Mouse (Mus musculus) bone marrow macrophage, adult 2 months (primary cell): ENCODE results near the gene Miga1.

Experiments
- CTCF ChIP-seq: IDR thresholded peaks from 2 replicates; pipeline ENCODE4 v1.5.1; 2012; ENCODE audit warnings: low read depth, mild to moderate bottlenecking, low read length, moderate library complexity
- POLR2A ChIP-seq: IDR thresholded peaks from 2 replicates; pipeline ENCODE4 v1.6.1; 2012; ENCODE audit warnings: mild to moderate bottlenecking, low read depth, low read length, borderline replicate concordance

DNA sequence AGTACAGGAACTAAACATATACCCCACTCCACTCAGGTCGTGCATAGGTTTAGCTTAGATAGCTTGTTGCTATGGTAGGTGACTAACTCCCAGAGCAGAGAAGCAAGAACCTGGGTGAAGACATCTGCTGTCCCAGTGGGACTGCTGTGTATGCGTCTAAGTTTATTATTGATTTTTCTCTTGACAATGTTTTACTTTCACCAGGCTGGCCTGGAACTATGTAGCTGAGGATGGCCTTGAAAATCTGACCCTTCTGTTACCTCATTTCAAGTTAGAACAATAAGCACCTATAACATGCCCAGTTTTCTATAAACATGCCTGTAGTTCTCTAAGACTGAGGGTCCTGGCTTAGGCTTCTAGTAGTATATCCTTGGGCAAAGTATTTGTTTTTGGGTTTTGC lies 24.0 kb upstream of the Miga1 start:
- TF ChIP-seq CTCF (no peak), POLR2A (no peak)
